Mouse (Mus musculus) hindbrain, embryonic 15.5 days (tissue): ENCODE measurements around the gene Gm21954. TPM values are rescaled to one million over a fixed set of nuclear protein-coding genes. Genes with fewer than 3 reads are reported as not detected.

Experiments used
- ATAC-seq: fragments of 200-750 bp; cut with Nextera tagmentation; 2 replicates; pipeline ENCODE4 v1.8.0; 2017; ENCODE audit warnings: low read depth, moderate number of reproducible peaks, moderate TSS enrichment; ENCODE audit not compliant: low FRiP score
- H3K27ac ChIP-seq: fragments of 300-500 bp; sonication (generic); replicated peaks from 2 replicates; pipeline ENCODE4 v1.5.1; 2015; ENCODE audit warnings: mild to moderate bottlenecking, inconsistent platforms
- H3K27me3 ChIP-seq: fragments of 300-500 bp; sonication (generic); 2 replicates; pipeline ENCODE4 v1.6.1; 2015; ENCODE audit warnings: control low read depth, inconsistent platforms
- H3K36me3 ChIP-seq: fragments of 300-500 bp; sonication (generic); 2 replicates; pipeline ENCODE4 v1.6.1; 2015; ENCODE audit warnings: control low read depth, inconsistent platforms
- H3K4me1 ChIP-seq: fragments of 300-500 bp; sonication (generic); replicated peaks from 2 replicates; pipeline ENCODE4 v1.6.1; 2015; ENCODE audit warnings: control low read depth, inconsistent platforms
- H3K4me2 ChIP-seq: fragments of 300-500 bp; sonication (generic); 2 replicates; pipeline ENCODE4 v1.6.1; 2015; ENCODE audit warnings: moderate library complexity, mild to moderate bottlenecking, inconsistent platforms
- H3K4me3 ChIP-seq: fragments of 300-500 bp; sonication (generic); 2 replicates; pipeline ENCODE4 v1.5.1; 2015; ENCODE audit warnings: mild to moderate bottlenecking, inconsistent platforms
- H3K9ac ChIP-seq: fragments of 300-500 bp; sonication (generic); 2 replicates; pipeline ENCODE4 v1.6.1; 2015; ENCODE audit warnings: inconsistent platforms
- H3K9me3 ChIP-seq: fragments of 300-500 bp; sonication (generic); 2 replicates; pipeline ENCODE4 v1.6.1; 2016; ENCODE audit warnings: control low read depth, inconsistent platforms
- WGBS: fragments of 180-500 bp; shearing (Covaris S2); methylation state at CpG from one replicate; pipeline ENCODE4 v1.1.7; 2015; 5-methylcytosine and 5-hydroxymethylcytosine counted together
- polyA plus RNA-seq: library from polyadenylated mRNA; unstranded; fragments of >200 nt; fragmentation: Nextera tagmentation; extraction: Ambion mirVana; gene quantifications from 2 replicates; pipeline ENCODE4 v1.2.1, GENCODE M21; 2015

Gene Gm21954
- polyA plus RNA-seq, 1 experiment from 2014 or later, result not detected

DNA sequence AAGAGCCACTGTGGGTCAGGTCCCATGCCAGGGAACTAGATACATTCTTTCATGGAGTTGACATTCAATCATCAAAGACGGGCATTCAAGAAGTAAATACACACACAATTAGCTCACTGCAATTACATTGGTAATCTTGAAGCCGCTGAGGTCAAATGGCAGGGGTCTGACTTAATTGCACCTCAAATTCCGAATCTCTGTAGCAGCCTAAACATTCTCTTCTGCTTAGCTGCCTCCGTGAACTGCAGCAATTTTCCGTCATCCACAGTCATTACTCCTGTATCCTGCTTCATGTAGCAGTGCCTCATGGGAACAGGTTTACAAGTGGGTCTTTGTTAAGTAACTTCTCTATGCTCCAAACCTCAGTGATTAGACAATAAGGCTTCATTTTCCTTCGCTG lies 20.0 kb upstream of the Gm21954 start:
- H3K4me3 ChIP-seq, result no peak overlapping the region
- H3K27ac ChIP-seq, result no peak overlapping the region; the same call in 1 of the 2 replicates
- WGBS, result 45% methylated on average over 6 of the region's 6 CpGs
- no peaks in the 10 kb centered on the region for H3K27me3 ChIP-seq
- no peaks in the 10 kb centered on the region for H3K9me3 ChIP-seq
- H3K4me2 ChIP-seq, result no peak overlapping the region
- H3K9ac ChIP-seq, result no peak overlapping the region
- no peak for ATAC-seq
- peaks cover 32% of the 10 kb centered on the region for H3K36me3 ChIP-seq
- no peaks in the 10 kb centered on the region for H3K4me1 ChIP-seq

DNA sequence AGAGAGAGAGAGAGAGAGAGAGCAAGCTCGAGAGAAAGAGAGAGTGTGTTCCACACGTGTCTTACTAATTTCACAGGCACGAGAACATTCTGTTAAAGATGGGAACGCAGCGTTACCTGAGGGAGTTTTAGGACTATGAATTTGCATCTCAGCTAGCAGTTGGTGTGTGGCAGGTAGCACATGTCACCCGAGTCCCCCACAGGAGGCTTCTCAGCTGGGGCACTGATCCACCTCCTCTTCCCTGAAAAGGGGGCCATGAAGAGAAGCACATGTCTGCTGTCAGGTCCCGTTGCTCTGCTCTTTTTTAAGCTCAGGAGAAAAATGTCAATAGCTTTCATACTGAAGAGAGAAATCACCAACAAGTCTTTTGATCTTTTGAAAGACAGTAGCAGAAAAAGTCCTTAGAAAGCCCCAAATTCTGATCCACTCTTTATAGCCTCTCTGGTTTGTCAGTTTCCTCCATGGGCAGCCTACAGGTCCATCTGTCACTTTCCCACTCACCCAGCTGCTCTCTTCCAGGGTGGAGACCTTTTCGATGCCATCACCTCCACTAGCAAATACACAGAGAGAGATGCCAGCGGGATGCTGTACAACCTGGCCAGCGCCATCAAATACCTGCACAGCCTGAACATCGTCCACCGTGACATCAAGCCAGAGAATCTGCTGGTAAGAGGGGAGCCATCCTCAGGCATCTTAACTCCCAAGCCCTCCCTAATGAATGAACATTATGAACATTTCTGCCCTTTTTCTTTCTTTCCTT lies 17.4 kb upstream of the Gm21954 start:
- no peaks in the 10 kb centered on the region for H3K27me3 ChIP-seq
- no peak for ATAC-seq
- WGBS, result 69% methylated on average over 12 of the region's 12 CpGs
- peaks cover 42% of the 10 kb centered on the region for H3K36me3 ChIP-seq
- no peak overlapping the region for H3K4me2 ChIP-seq
- no peak overlapping the region for H3K9ac ChIP-seq
- no peak overlapping the region for H3K4me3 ChIP-seq
- H3K9me3 ChIP-seq, result no peaks in the 10 kb centered on the region
- no peak overlapping the region for H3K27ac ChIP-seq
- no peaks in the 10 kb centered on the region for H3K4me1 ChIP-seq

DNA sequence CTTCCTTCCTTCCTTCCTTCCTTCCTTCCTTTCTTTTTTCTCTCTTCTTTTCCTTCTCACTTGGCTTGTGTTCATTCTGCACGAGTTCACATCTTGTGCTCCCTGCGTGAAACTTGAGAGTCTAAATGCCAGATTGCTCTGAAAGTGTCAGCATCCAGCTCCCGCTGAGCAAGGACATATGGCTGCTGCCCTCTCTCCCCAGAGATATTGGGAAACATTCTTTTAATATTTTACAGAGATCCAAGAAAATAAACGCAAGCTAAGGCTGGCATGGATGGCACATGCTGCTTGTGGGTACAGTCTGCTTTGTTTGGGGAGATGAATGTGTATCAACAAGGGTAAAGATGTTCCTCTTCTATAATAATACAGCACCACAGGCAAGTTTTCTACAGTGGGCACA lies 11.3 kb upstream of the Gm21954 start:
- no peak for ATAC-seq
- no peaks in the 10 kb centered on the region for H3K27me3 ChIP-seq
- peak overlapping the region; percentile 57 for H3K27ac ChIP-seq
- H3K4me2 ChIP-seq, result no peak overlapping the region
- no peak overlapping the region for H3K4me3 ChIP-seq
- 45% methylated on average over 4 of the region's 4 CpGs for WGBS
- H3K9ac ChIP-seq, result no peak overlapping the region
- peaks cover 36% of the 10 kb centered on the region for H3K36me3 ChIP-seq
- H3K9me3 ChIP-seq, result no peaks in the 10 kb centered on the region
- no peaks in the 10 kb centered on the region for H3K4me1 ChIP-seq

DNA sequence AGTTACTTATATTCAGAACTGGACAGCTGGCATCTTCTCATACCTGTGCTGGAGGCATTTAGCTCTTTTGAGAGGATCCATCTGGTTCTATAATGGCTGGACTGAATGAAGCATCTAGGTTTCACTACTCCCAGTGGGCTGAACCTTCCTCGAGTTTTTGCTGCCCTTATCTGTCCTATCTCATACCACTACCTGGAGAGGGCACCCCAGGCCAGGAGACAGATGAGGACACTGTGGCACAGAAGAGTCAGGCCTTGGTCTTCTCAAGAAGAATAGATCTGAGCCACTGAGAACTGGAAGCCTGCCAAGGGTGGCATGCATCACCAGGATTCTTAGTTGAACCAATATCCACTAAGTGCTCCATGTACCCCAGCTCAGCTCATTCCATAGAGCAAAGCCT lies 9.1 kb upstream of the Gm21954 start:
- H3K27ac ChIP-seq, result no peak overlapping the region
- no peak for ATAC-seq
- no peak overlapping the region for H3K9ac ChIP-seq
- no peaks in the 10 kb centered on the region for H3K4me1 ChIP-seq
- WGBS, result 72% methylated on average over 1 of the region's 1 CpGs
- H3K27me3 ChIP-seq, result no peaks in the 10 kb centered on the region
- no peak overlapping the region for H3K4me2 ChIP-seq
- peaks cover 30% of the 10 kb centered on the region for H3K36me3 ChIP-seq
- no peak overlapping the region for H3K4me3 ChIP-seq
- no peaks in the 10 kb centered on the region for H3K9me3 ChIP-seq

DNA sequence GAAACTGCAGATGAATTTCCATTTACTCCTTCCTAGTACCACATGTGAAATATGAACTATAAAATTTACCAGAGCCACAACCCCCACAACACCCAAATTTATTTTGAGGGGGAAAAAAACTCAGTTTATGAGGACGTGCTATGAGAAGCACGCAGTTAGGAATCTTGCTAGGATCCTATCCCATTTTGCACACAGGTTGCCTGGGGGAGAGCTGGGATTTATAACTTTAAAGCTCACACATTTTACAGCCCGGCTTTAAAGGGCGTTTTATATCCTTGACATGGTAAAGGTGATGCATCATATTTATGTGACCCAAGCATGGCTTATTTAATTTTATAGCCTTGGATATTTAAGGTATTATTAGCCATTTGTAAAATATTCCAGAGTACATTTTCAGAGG lies 7.3 kb upstream of the Gm21954 start:
- H3K4me1 ChIP-seq, result no peaks in the 10 kb centered on the region
- 81% methylated on average over 4 of the region's 4 CpGs for WGBS
- no peak overlapping the region for H3K27ac ChIP-seq
- H3K27me3 ChIP-seq, result no peaks in the 10 kb centered on the region
- no peak for ATAC-seq
- H3K4me3 ChIP-seq, result no peak overlapping the region
- H3K4me2 ChIP-seq, result no peak overlapping the region
- no peaks in the 10 kb centered on the region for H3K9me3 ChIP-seq
- H3K36me3 ChIP-seq, result peaks cover 24% of the 10 kb centered on the region
- H3K9ac ChIP-seq, result no peak overlapping the region

DNA sequence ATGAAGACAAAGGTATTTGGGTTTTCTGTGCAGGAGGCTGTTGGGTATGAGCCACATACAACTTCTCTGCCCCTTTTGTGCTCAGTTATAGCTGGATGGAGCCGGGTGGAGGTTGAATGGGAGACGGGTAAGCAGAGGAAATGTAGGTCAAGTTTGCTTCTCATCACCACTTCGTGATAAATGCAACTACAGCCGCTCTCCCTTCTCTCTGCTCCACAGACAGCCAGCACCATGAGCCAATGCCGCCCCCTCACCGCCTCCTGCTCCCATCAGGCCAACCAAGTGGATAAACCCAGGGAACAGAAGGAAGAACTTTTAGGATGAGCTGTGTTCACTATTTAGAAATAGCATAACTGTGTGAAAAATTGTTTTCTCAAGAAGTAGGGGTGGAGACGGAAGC lies 4.7 kb upstream of the Gm21954 start:
- Histone ChIP-seq H3K27ac (no peak overlapping the region), H3K4me2 (no peak overlapping the region), H3K9me3 (no peaks in the 10 kb centered on the region), H3K4me3 (no peak overlapping the region), H3K36me3 (peaks cover 9% of the 10 kb centered on the region), H3K9ac (no peak overlapping the region), H3K27me3 (no peaks in the 10 kb centered on the region), H3K4me1 (no peaks in the 10 kb centered on the region)
- ATAC-seq, result no peak
- WGBS, result 94% methylated on average over 7 of the region's 7 CpGs

DNA sequence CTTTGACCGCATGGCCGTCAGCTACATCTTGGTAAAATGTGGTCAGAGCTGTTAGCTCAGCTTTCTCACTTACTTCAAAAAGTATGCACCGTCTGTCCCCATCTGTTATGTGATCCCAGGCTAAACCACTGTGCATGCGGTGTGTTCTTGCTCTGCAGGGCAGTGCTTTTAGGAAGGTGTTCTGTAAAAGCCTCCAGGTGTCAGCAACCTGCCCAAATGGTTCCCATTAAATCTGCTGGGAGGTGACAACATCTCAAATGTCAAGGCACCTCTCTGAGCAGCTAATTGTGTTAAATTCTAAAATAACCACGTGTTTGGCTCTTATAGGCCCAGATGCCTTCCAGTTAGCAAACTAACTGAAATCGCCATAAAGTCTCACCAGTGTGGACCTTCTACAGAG lies 1.1 kb upstream of the Gm21954 start:
- H3K36me3 ChIP-seq, result peaks cover 3% of the 10 kb centered on the region; the same call in 1 of the 2 replicates
- no peaks in the 10 kb centered on the region for H3K27me3 ChIP-seq
- no peaks in the 10 kb centered on the region for H3K4me1 ChIP-seq

DNA sequence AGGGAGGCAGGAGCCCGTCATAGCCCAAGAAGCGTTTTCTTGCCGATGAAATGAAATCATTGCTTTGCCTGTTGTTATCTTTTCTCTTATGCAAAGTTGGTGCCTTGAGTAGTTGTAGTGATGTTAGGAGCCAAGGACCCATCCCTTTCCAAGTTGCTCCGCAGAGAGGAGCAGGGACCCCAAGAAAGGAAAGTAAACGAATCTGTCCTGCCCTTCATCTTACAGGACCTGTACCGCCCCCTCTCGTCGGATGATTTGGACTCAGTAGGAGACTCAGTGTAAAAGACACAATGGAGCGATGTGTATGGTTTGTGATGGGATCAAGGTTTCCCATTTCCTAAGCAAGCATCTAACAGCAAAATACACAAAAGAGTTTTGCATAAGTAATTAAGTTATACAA lies 5.7 kb downstream of the Gm21954 start:
- ATAC-seq, result no peak
- Histone ChIP-seq H3K9ac (no peak overlapping the region), H3K27me3 (no peaks in the 10 kb centered on the region), H3K4me3 (no peak overlapping the region), H3K36me3 (peaks cover 5% of the 10 kb centered on the region; the same call in 1 of the 2 replicates), H3K4me1 (peaks cover 17% of the 10 kb centered on the region), H3K27ac (no peak overlapping the region), H3K9me3 (no peaks in the 10 kb centered on the region), H3K4me2 (0 out of 2 replicates have a peak overlapping the region, but pooled peaks have one; percentile 1)
- 63% methylated on average over 9 of the region's 9 CpGs for WGBS

More for the DNA sequence above, 1.1 kb upstream of the Gm21954 start:
- Histone ChIP-seq H3K9me3 (no peaks in the 10 kb centered on the region), H3K27ac (no peak overlapping the region), H3K4me3 (no peak overlapping the region), H3K4me2 (no peak overlapping the region), H3K9ac (no peak overlapping the region)
- no peak for ATAC-seq
- WGBS, result 82% methylated on average over 6 of the region's 6 CpGs

DNA sequence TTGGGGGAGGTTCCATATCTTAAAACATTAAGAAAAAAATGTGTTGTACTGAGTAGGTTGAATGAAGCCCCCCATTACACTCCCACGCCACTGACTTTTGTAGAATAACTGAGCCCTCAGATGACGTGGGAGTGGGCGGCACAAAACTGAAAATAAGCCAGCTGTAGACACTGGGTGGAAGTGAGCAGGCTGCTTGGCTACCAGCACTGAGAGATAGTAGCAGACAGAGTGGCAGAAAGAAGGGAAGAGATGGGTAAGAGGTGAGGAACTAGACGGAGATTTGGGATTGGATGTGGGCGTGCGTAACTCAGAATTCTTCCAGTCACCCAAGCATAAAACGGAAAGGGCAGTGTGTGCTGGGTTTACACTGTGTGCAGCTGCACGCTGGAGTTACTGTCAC lies 6.2 kb downstream of the Gm21954 start:
- peaks cover 22% of the 10 kb centered on the region for H3K4me1 ChIP-seq
- H3K9ac ChIP-seq, result no peak overlapping the region
- peaks cover 5% of the 10 kb centered on the region; the same call in 1 of the 2 replicates for H3K36me3 ChIP-seq
- no peak overlapping the region for H3K4me3 ChIP-seq
- 0 out of 2 replicates have a peak overlapping the region, but pooled peaks have one; percentile 1 for H3K4me2 ChIP-seq
- no peaks in the 10 kb centered on the region for H3K9me3 ChIP-seq
- 74% methylated on average over 8 of the region's 8 CpGs for WGBS
- no peak for ATAC-seq
- no peaks in the 10 kb centered on the region for H3K27me3 ChIP-seq
- no peak overlapping the region for H3K27ac ChIP-seq

DNA sequence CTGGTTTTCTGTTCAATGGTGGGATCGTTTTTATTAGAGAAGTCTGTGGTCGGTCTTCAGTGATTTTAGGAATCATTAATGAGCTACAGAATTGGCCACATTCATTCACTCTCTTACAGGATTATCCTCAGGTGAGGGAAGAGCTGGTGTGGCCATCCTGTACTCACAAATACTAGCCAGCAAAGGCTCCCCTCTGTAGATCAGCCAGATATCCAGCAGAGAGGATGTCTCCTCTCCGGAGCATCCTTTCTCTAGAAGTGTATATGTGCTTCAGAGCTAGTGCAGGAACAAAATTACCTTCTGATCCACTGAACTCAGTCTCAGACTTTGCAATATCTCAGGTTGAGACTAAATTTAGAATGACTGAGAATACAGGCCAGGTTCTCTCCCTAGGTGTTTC lies 7.8 kb downstream of the Gm21954 start:
- no peak for ATAC-seq
- Histone ChIP-seq H3K4me1 (peaks cover 25% of the 10 kb centered on the region), H3K9me3 (no peaks in the 10 kb centered on the region), H3K4me2 (peak overlapping the region; percentile 33), H3K27ac (no peak overlapping the region), H3K4me3 (no peak overlapping the region), H3K36me3 (peaks cover 12% of the 10 kb centered on the region), H3K9ac (no peak overlapping the region), H3K27me3 (no peaks in the 10 kb centered on the region)
- 67% methylated on average over 3 of the region's 3 CpGs for WGBS

DNA sequence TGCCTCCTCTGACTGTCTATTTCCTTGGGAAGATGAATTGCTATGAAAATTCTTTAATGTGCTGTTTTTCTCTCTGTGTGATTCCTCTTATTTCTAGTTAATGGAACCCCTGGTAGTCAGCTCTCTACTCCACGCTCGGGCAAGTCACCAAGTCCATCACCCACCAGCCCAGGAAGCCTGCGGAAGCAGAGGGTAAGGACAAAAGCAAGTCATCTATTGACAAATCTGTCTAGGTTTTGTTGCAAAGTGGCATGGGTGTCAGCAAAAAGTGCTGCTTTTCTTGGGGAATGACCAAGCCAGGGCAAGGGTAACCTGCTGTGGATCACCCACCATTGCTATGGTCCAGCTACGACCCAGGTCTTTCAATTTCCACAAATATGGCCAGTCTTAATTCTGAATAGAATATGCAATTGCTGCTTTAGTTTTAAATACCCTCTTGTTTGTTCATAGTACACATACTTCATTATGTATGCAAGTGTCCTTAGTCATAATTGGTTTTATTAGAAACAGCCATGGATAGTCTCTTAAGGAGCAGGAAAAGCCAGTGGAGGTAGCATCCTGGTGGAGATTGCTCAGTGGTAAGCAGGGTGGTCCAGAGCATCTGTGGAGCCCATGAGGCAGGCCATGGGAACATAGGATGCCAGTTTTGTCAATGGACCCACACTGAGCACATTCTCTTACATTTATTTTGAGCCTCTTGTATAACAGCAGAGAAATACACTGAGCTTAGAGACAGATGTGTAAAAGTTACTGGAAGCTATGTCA lies 8.9 kb downstream of the Gm21954 start:
- H3K9ac ChIP-seq, result no peak overlapping the region
- H3K4me1 ChIP-seq, result peaks cover 25% of the 10 kb centered on the region
- H3K36me3 ChIP-seq, result peaks cover 14% of the 10 kb centered on the region
- peak overlapping the region; percentile 33 for H3K4me2 ChIP-seq
- no peaks in the 10 kb centered on the region for H3K9me3 ChIP-seq
- WGBS, result 71% methylated on average over 4 of the region's 4 CpGs
- H3K27me3 ChIP-seq, result no peaks in the 10 kb centered on the region
- H3K4me3 ChIP-seq, result peak overlapping the region; percentile 9; the same call in 1 of the 2 replicates
- ATAC-seq, result no peak
- 0 out of 2 replicates have a peak overlapping the region, but pooled peaks have one; percentile 28 for H3K27ac ChIP-seq
